Comparison of ENCODE assay signal across 18 mouse cellular contexts in genomic region chr4:58520531-58520930, GRCm38 (mm10).
"Had no signal": no experiment of that assay in that cellular context is flagged by ENCODE, and none has a peak within 500 bp of the region (broad histone marks: within the 10 kb centered on the region; RNA-seq: fewer than 3 reads in every experiment).

No protein-coding gene starts in this region.

- H3K4me2 ChIP-seq: lung, embryonic 14.5 days; midbrain, embryonic 13.5 days; neural tube, embryonic 13.5 days; neural tube, embryonic 15.5 days had no signal

- H3K4me1 ChIP-seq: midbrain, embryonic 13.5 days; neural tube, embryonic 13.5 days; neural tube, embryonic 15.5 days had no signal

- H3K27me3 ChIP-seq: midbrain, embryonic 13.5 days; neural tube, embryonic 13.5 days; neural tube, embryonic 15.5 days had no signal

- H3K36me3 ChIP-seq: midbrain, embryonic 10.5 days; midbrain, embryonic 13.5 days; neural tube, embryonic 13.5 days; neural tube, embryonic 15.5 days had no signal

- H3K9ac ChIP-seq: lung, embryonic 14.5 days; midbrain, embryonic 13.5 days; neural tube, embryonic 13.5 days; neural tube, embryonic 15.5 days had no signal

- H3K4me3 ChIP-seq: midbrain, embryonic 10.5 days; midbrain, embryonic 13.5 days; myocyte; neural tube, embryonic 13.5 days; neural tube, embryonic 15.5 days had no signal

- DNase-seq: lung, adult 18-20 months; lung, embryonic 14.5 days; lung, postnatal 10 days; lung, postnatal 4 days; retina, postnatal 1 day; right cerebral cortex, adult 18-20 months; right cerebral cortex, postnatal 25 days; right cerebral cortex, postnatal 4 days; spleen, adult 18-20 months; thymus, adult 18-20 months; thymus, postnatal 25 days; thymus, postnatal 4 days had no signal

- H3K27ac ChIP-seq: midbrain, embryonic 10.5 days; midbrain, embryonic 13.5 days; neural tube, embryonic 13.5 days; neural tube, embryonic 15.5 days had no signal

- H3K9me3 ChIP-seq: midbrain, embryonic 10.5 days; midbrain, embryonic 13.5 days; neural tube, embryonic 13.5 days; neural tube, embryonic 15.5 days had no signal

- ATAC-seq: midbrain, embryonic 13.5 days; midbrain, embryonic 16.5 days had no signal
